Comparison of ENCODE assay signal across 11 mouse cellular contexts in genomic region chr11:82339921-82340401, GRCm38 (mm10). TPM values are rescaled to one million over a fixed set of nuclear protein-coding genes. Genes with fewer than 3 reads are reported as not detected.
A peak's percentile ranks its signal among the peaks of the same experiment; 100 is the strongest.
DNase-seq lines count a peak whose midpoint lies in the region; ATAC-seq lines count a peak whose summit lies in the region.
"Had no signal": no experiment of that assay in that cellular context is flagged by ENCODE, and none has a peak within 500 bp of the region (broad histone marks: within the 10 kb centered on the region; RNA-seq: fewer than 3 reads in every experiment).

No protein-coding gene starts in this region.

- DNase-seq in adrenal gland, adult 18-20 months (ENCODE audit: low spot score in 2 of 2), result peak; percentile 21 to 49
- DNase-seq in hindbrain, embryonic 10.5 days (ENCODE audit: low spot score), result peak; percentile 10
- DNase-seq in liver, result peak; percentile 37
- DNase-seq in forebrain, embryonic 14.5 days (ENCODE audit: low spot score), result no peak
- DNase-seq in gastrocnemius, postnatal 14 days, result no peak
- DNase-seq in gastrocnemius, postnatal 10 days, result no peak
- DNase-seq in adipocyte (ENCODE audit: low spot score), result no peak

- H3K9ac ChIP-seq in forebrain, embryonic 14.5 days (ENCODE audit: low read length), result no peak overlapping the region

- peak overlapping the region; percentile 50; the same call in 1 of the 2 replicates for H3K27ac ChIP-seq in hindbrain, embryonic 10.5 days
- H3K27ac ChIP-seq in forebrain, embryonic 14.5 days (ENCODE audit: low read depth, low read length), result no peak overlapping the region

- H3K4me3 ChIP-seq in hindbrain, embryonic 10.5 days, result no peak overlapping the region
- no peak overlapping the region for H3K4me3 ChIP-seq in forebrain, embryonic 14.5 days (ENCODE audit: low read depth, low read length)

- peaks cover 17% of the 10 kb centered on the region for H3K4me1 ChIP-seq in hindbrain, embryonic 10.5 days (replicated peaks)
- H3K4me1 ChIP-seq in forebrain, embryonic 14.5 days (ENCODE audit: control insufficient read depth, insufficient read depth, low read length), result no peaks in the 10 kb centered on the region

- no peaks in the 10 kb centered on the region for H3K9me3 ChIP-seq in hindbrain, embryonic 10.5 days
- H3K9me3 ChIP-seq in forebrain, embryonic 14.5 days (replicated peaks; ENCODE audit: control insufficient read depth, low read length), result no peaks in the 10 kb centered on the region

- peak; percentile 91 for ATAC-seq in common myeloid progenitor, adult 5-6 weeks (replicated peaks; ENCODE audit: low read depth, poor library complexity, severe bottlenecking)
- no peak for ATAC-seq in forebrain, embryonic 14.5 days

- intact Hi-C loops in gastrocnemius, postnatal 14 days (cut with DNase I; ENCODE audit: low total_unique reads), result no loop called here

- WGBS in hindbrain, embryonic 10.5 days, result 28% methylated on average over 7 of the region's 7 CpGs
- WGBS in forebrain, embryonic 14.5 days, result 46% methylated on average over 7 of the region's 7 CpGs

- H3K4me2 ChIP-seq in forebrain, embryonic 14.5 days (ENCODE audit: low read length), result no peak overlapping the region

- H3K36me3 ChIP-seq in hindbrain, embryonic 10.5 days, result no peaks in the 10 kb centered on the region
- no peaks in the 10 kb centered on the region for H3K36me3 ChIP-seq in forebrain, embryonic 14.5 days (ENCODE audit: control insufficient read depth, insufficient read depth, low read length)

- no peaks in the 10 kb centered on the region for H3K27me3 ChIP-seq in hindbrain, embryonic 10.5 days (ENCODE audit: insufficient read depth, poor library complexity, severe bottlenecking)
- H3K27me3 ChIP-seq in forebrain, embryonic 14.5 days (replicated peaks; ENCODE audit: control insufficient read depth, insufficient read depth, low read length), result no peaks in the 10 kb centered on the region

RNA-seq across cellular contexts. Expression of gene Ccl1, which starts 34.5 kb away (rescaled TPM):
- not detected for total RNA-seq in adrenal gland, adult 18-20 months (2021)
- total RNA-seq in common myeloid progenitor, adult 5-6 weeks (2017), result not detected in 2 replicates
- polyA plus RNA-seq in hindbrain, embryonic 10.5 days (2016; fragmentation: Nextera tagmentation; extraction: Ambion mirVana), result not detected in 2 replicates
- polyA plus RNA-seq in forebrain, embryonic 14.5 days (2014; fragmentation: Nextera tagmentation; extraction: Ambion mirVana), result not detected in 2 replicates
- total RNA-seq in gastrocnemius, postnatal 14 days (2021), result not detected
- total RNA-seq in gastrocnemius, postnatal 10 days (2021), result not detected
- total RNA-seq: layer of hippocampus, adult 18-20 months; MEL; neutrophil, adult 5-6 weeks had no signal

RNA-seq across cellular contexts. Expression of gene Tmem132e, which starts 48.7 kb away (rescaled TPM):
- total RNA-seq in adrenal gland, adult 18-20 months (2021), result 1 to 10 TPM in 1 of 2 experiments, under 1 TPM in 1; 0.89 to 1.5 TPM
- not detected in 2 replicates for total RNA-seq in common myeloid progenitor, adult 5-6 weeks (2017)
- polyA plus RNA-seq in hindbrain, embryonic 10.5 days (2016; fragmentation: Nextera tagmentation; extraction: Ambion mirVana), result 1.4 and 1.7 TPM in 2 replicates
- polyA plus RNA-seq in forebrain, embryonic 14.5 days (2014; fragmentation: Nextera tagmentation; extraction: Ambion mirVana), result 0.85 and 0.89 TPM in 2 replicates
- under 1 TPM; 0.16 to 0.41 TPM for total RNA-seq in gastrocnemius, postnatal 14 days (2021)
- total RNA-seq in gastrocnemius, postnatal 10 days (2021), result under 1 TPM; 0.47 to 0.49 TPM
- total RNA-seq: MEL; neutrophil, adult 5-6 weeks had no signal

Comparison
In these comparisons a context has a peak if more than half of its experiments do, and no peak if none do; other contexts are left out.
1. DNase-seq: peak in adrenal gland, adult 18-20 months (2 of 2), hindbrain, embryonic 10.5 days (single experiment) and liver (single experiment); none in forebrain, embryonic 14.5 days (single experiment), gastrocnemius, postnatal 14 days (single experiment), gastrocnemius, postnatal 10 days (single experiment) and adipocyte (single experiment).